Mouse (Mus musculus) testis, adult 2 months (tissue): Measurements from ENCODE around the gene C9.

Source experiments
- CTCF ChIP-seq: fragments of 200-500 bp; IDR thresholded peaks from 2 replicates; pipeline ENCODE4 v1.5.1; 2012; ENCODE audit warnings: low read depth, mild to moderate bottlenecking, inconsistent platforms, low read length, moderate library complexity; ENCODE audit not compliant: control insufficient read depth, insufficient read depth, insufficient replicate concordance
- POLR2A ChIP-seq: fragments of 200-500 bp; IDR thresholded peaks from 2 replicates; pipeline ENCODE4 v1.6.1; 2012; ENCODE audit warnings: low read depth, mild to moderate bottlenecking, inconsistent platforms, low read length, moderate library complexity; ENCODE audit not compliant: control insufficient read depth

DNA sequence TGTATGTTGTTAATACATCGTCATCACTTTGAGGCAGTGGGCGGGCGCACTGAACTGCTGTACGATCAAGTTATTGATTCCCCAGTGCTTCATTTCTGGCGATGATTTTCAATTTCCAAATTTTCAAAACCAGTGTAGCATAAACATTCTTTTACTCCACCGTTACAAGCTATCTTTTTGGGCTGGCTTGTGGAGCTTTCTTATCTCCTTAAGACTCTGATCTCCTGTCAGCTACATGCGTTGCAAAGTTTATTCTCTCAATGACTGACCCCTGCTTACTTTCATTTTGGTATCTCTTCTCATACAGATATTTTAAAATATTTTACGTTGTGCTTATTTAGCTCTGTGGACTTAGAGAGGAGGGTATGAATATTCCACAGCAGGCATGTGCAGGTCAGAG is 89.5 kb downstream of the C9 start:
- TF ChIP-seq POLR2A (no peak), CTCF (no peak)
